Mouse (Mus musculus) left cerebral cortex, adult 9 months (tissue): ENCODE measurements at regions not wholly inside any gene's neighbourhood (a gene's known extent, or its start where the extent isn't known, plus 50 kb on each side); places are given as distances from the start of the nearest gene placed in this dataset.

Experiments used
- DNase-seq, 2 experiments: peaks; one replicate each; pipeline ENCODE4 v3.0.0; 2022; ENCODE audit warnings: low spot score in 2 of 2

GRCm38 (mm10) chr13:107396036-107396435 is 374.1 kb upstream of the Kif2a start:
- DNase-seq: no peak

DNA sequence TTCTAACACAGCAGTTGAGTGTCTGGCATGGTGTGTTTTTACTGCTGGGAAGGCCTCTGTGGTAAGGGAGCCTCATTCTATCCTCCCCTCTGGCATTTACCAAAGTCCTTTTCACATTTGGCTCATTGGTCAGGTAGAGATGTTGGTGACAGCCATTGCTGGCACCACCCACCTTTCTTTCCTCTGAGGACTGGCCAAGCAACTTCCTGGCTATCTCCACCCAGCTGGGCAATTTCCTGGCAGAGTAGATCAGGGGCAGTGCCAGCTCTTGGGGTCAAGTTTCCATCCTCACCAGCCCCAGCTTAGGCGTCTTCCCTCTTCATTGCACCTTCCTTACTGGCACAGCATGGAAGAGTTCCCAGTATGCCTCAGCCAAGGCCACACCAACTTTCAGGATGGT is 372.5 kb upstream of the Kif2a start:
- no peak for DNase-seq

DNA sequence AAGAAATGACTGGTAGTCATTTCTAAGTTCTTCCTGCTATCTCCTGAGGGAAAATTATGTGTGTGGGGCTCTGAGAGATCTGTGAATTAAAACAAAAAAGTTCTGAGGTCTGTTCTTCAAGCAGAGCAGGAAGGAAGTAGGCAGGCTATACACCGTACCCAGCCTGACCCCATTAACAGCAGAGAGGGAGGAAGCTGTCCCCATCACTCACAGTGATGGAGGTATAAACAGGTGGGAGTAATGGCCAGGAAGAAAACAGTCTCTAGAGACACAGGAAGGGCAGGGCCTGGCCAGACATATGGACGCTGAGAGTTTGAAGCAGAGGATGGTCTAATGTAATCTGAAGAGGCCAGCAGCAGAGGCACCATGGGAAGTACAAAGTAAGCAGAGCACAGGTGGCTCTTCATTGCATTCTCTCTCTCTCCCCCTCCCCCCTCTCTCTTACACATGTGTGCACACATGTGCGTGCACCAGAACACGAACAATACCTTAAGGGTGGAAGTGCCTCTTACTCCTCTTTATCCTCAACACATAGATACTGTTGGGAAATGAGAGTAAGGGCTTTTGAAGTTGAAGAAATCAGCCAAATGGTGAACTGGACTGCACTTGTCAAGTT is 367.7 kb upstream of the Kif2a start:
- DNase-seq: no peak

GRCm38 (mm10) chr13:107389074-107389473 is 367.1 kb upstream of the Kif2a start:
- DNase-seq: no peak

DNA sequence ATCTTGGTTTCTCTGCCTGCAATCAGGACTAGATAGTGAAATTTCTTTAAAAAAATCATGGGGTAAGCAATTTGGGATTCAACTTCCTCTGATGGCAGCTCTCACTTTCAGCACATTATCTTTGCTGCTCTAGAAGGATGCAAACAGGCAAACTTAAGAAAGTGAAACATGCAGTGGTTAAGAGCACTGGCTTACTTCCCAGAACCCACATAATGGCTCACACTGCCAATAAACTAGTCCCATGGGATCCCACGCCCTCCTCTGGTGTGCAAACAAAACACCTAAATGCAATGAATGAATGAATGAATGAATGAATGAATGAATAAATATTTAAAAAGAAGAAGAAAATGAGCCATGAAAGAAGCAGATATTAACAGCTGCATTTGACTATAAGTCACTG is 356.1 kb upstream of the Kif2a start:
- no peak for DNase-seq

- DNase-seq: no peak
Measured at GRCm38 (mm10) chr13:107372666-107373065, 350.7 kb upstream of the Kif2a start.

DNA sequence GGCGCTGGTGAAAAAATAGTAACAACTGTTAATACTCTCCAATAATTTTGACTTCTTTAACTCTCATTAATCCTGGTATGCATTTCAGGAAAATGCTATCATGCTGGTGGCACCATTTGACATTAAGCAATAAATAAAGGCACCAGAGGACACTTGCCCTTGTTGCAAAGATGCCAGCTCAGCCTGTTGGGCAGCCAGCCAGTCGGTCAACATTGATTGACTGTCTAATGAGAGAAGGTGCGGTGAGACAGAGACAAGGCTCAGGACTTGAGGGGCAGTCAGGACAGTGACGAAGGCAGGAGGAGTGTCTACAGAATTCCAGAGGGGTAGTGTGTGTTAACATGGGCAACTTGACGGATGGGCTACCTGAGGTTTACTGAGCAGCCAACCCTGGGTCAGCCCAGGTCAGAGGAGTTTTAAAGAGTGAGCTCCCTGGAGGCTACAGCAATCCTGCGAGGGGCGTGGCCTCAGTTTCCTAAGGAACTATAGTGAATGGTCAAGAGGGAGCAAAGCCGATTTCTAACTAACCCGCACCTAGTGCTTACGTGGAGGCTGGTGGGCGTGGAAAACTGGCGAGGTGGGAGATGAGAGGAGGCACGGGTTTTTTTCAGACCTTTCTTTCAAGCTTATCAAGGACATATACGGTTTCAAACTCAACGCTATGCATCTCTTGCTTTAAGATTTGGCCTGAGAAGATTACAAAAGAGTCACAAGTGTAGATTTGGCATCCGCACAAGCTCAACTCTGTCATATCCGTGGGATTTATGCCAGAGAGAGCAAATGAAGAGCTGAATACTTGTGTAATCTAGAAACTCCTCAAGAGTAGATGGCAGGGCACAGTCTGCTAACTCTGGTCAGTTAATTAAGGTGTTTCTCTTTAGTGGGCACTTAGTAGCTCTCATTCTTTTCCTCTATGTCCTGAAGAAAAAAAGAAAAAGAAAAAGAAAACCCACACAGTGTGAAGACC is 350.0 kb upstream of the Kif2a start:
- DNase-seq: no peak

- no peak for DNase-seq
Measured at GRCm38 (mm10) chr13:107367639-107368038, 345.7 kb upstream of the Kif2a start.

DNA sequence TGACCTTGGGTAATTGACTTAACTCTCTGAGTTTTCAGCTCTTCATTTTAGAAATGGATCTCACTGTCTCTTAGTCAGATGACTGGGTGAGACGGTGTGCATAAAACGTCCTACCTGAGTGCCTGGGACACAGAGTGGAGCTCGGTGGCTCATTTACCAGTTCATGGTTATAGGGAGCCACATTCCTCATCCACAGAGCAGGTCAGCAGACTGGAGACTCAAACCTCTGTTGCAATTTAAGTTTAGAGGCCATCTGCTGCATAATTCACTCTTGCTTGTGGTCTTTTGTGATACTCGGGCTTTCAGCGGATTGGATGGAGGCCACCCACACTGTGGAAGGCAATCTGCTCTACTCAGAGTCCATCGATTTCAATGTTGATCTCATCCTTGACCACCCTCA is 343.8 kb upstream of the Kif2a start:
- DNase-seq: no peak

DNA sequence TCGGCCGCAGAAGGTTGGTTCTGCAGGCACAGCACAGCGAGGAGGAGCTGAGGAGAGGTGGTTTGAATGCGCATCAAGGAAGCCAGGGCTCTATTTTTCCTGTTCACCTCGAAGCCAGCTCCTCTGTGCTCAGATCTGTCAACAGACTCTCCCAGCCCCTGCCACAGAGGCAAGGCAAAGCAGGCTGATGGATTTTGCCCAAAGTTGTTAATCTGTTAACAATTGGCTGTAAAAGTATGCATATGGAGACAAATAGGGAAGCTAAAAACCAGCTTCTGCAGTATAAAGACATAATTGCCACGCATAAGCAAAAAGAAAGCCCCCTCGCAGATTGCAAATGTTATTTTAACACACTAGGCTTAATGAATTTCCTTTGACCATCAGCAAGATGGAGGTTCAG is 343.3 kb upstream of the Kif2a start:
- DNase-seq: no peak

GRCm38 (mm10) chr13:107362806-107363687 is 341.1 kb upstream of the Kif2a start:
- no peak for DNase-seq

- no peak for DNase-seq
Measured at GRCm38 (mm10) chr13:107340802-107341364, 319.0 kb upstream of the Kif2a start.

GRCm38 (mm10) chr13:107338111-107338510 is 316.2 kb upstream of the Kif2a start:
- no peak for DNase-seq

DNA sequence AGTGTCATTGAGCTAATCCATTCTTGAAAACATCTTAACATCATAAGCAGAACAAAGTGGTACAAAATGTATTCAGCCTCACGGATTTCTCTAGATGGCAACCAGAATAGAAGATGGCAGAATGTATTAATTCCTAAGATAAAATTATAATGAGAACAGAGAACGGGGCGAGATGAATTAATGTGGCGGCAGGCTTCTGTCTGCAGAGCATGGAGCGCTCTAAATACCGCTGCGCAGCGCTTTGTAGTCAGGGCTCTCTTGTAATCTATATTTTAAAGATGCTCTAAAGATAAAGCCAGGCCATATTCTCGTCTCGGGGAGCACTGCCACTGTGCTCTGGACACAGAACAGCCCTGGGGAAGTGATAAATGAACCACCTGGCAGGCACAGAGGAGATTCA is 315.2 kb upstream of the Kif2a start:
- no peak for DNase-seq

- peak in 1 of 2 experiments; percentile 7 for DNase-seq
Measured at GRCm38 (mm10) chr13:107329348-107329747, 307.4 kb upstream of the Kif2a start.

DNA sequence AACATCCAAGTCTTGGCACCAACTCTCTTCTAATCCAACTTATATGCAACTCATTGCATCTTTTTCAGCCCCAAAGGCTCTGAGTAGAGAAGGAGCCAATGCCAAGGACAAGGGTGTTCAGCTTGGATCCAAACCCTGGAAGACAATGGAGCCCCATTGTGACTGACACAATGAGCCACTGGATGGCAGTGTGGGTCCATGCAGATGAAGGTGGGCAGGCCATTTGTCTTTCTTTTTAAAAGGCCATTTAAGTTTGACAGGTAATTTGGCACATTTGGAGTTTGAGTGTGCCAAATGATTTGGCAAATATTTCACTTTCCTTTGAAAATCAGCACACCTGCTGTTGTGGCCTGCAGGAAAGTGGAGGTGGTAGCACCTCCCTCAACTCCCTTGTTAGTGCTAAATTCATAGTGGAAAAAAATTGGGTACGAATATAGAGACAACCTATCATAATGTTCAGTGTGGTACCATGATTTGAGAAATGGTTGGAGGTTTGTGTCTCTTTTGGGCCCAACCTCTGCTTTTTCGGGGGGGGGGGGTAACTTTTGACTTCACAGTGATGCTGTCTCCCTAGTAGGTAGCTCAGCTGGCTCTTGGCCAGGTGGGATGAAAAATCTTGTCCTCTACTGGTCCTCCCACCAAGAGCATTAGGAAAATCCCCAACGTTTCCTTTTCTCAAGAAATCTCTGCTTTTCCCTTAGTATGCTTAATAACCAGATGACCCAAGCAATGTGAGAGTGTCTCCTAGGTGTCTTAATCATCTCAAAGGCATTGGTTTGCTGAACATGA is 304.0 kb upstream of the Kif2a start:
- DNase-seq: peak in 1 of 2 experiments; percentile 75

- DNase-seq: no peak
Measured at GRCm38 (mm10) chr13:107314746-107315145, 292.8 kb upstream of the Kif2a start.

- no peak for DNase-seq
Measured at GRCm38 (mm10) chr13:107308958-107309639, 287.2 kb upstream of the Kif2a start.

DNA sequence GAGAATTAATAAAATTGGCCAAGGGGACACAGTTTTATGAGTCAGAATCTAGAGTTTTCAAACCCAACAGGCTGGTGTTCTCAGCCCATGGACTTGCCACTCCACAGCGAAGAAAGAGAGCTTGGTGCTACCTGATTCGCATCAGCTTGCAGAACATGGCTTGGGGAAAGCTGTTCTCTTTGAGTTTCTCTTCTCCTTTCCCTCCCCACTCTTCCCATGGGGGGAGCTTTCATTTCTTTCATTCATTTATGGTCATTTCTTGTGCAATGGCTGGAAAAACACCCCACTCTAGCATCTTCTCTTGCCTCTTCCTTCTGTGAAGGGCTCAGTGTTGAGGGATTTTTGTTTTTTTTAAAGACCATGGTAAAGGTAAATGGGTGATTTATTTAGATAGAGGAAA is 286.5 kb upstream of the Kif2a start:
- no peak for DNase-seq

DNA sequence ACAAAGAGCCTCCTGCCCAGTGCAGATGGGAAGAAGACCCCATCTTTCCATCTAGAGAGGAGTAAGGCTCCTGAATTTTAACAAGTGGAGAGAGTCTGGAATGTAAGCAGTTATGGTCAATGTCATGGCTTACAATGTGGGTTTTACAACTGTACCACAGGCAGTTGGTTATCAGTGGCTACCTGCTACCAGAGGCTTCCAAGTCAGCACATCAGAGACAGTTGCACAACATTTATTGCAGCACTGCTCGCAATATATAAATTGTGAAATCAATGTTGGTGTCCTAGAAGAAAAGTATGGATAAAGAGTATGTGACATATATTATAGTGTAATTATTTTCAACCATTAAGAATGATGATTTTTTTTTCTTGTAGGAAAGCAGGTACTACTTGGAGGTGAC is 285.0 kb upstream of the Kif2a start:
- DNase-seq: no peak
